Mouse (Mus musculus) kidney, adult 2 months (tissue): Measurements from ENCODE around the gene Sept9.

Experiments
- CTCF ChIP-seq: fragments of 200-500 bp; conservative IDR thresholded peaks from 2 replicates; pipeline ENCODE4 v1.5.1; 2011; ENCODE audit warnings: low read depth, mild to moderate bottlenecking, control low read depth, low read length, moderate library complexity, mixed read lengths; ENCODE audit not compliant: insufficient read depth, insufficient read length
- POLR2A ChIP-seq: fragments of 200-500 bp; IDR thresholded peaks from one replicate; pipeline ENCODE4 v1.6.1; 2011; ENCODE audit warnings: low read depth, low read length, control low read depth

- TF ChIP-seq CTCF, result no peak
- TF ChIP-seq POLR2A, result no peak
Observed at GRCm38 (mm10) chr11:117411663-117412062, 212.2 kb downstream of the Sept9 start.
